Mouse (Mus musculus): ENCODE results near the gene Plekha6. TPM values are rescaled to one million over a fixed set of nuclear protein-coding genes. Genes with fewer than 3 reads are reported as not detected.

Plekha6 gene
- total and polyA plus RNA-seq, 3 experiments: 11.8 to 28.5 TPM; not detected in 1

DNA sequence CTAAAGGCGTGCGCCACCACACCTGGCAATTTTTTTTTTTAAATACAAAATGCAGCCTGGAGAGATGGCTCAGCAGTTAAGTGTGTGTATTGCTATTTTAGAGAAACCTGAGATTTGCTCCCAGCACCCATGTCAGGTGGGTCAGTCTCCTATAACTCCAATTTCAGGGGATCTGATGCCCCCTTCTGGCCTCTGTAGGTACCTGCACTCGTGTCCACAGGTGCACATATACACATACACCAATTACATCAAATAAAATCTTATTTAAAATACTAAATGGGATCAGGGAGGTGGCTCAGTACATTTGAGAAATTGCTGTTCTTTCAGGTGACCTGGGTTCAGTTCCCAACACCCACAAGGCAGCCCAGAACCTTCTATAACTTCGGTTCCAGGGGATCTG lies 47.9 kb upstream of the Plekha6 start:
- Histone ChIP-seq H3K79me2 (ENCODE audit: control insufficient read depth, insufficient read depth, low read length, poor library complexity) (no peaks in the 10 kb centered on the region), H3K27ac (ENCODE audit: control insufficient read depth, low read depth, low read length) (no peak overlapping the region), H3K4me3 (ENCODE audit: control insufficient read depth in 1 of 2, insufficient read depth in 1 of 2, low read depth in 2 of 2, low read length in 2 of 2) (no peak overlapping the region), H3K27me3 (ENCODE audit: control insufficient read depth in 1 of 2, insufficient read depth in 2 of 2, low read length in 2 of 2) (no peaks in the 10 kb centered on the region), H3K9ac (ENCODE audit: control insufficient read depth, low read depth, low read length, poor library complexity, severe bottlenecking) (no peak overlapping the region), H3K36me3 (ENCODE audit: control insufficient read depth in 1 of 2, insufficient read depth in 2 of 2, low read length in 2 of 2) (peaks cover 0 to 25% of the 10 kb centered on the region in 2 experiments; a peak in 2 of 4 replicates), H3K9me3 (replicated peaks; ENCODE audit: insufficient read depth, low read length) (no peaks in the 10 kb centered on the region), H3K4me1 (ENCODE audit: control insufficient read depth in 1 of 2, insufficient read depth in 2 of 2, low read length in 2 of 2) (peaks cover 17 to 23% of the 10 kb centered on the region in 2 experiments)
- TF ChIP-seq CTCF (IDR thresholded peaks at IDR 0.05 in 2 of 3, conservative IDR thresholded peaks at IDR 0.05 in 1 of 3; ENCODE audit: control insufficient read depth in 1 of 3, insufficient read depth in 1 of 3, low read depth in 2 of 3, low read length in 3 of 3, poor library complexity in 1 of 3, severe bottlenecking in 1 of 3) (peak in 2 of 3 experiments; percentile 21 to 28; a peak in 3 of 6 replicates), TBP (IDR thresholded peaks at IDR 0.05; ENCODE audit: low read depth, low read length) (no peak), RAD21 (IDR thresholded peaks at IDR 0.05; ENCODE audit: low read depth, low read length) (peak; percentile 1; the same call in 1 of the 2 replicates)
- DNase-seq (ENCODE audit: low read depth, low spot score): no peak

DNA sequence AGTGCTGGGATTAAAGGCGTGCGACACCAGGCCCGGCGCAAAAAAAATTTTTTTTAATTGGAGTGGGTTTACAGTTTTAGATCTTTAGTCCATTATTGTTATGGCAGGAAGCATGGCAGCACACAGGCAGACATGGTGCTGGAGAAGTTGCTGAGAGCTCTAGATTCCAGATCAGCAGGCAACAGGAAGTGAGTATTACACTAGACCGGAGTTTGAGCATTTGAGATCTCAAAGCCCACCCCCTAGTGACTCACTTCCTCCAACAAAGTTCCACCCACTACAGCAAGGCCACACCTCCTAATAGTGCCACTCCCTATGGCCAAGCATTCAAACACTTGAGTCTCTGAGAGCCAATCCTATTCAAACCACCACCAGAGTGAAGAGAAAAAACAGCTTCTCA lies 45.9 kb upstream of the Plekha6 start:
- Histone ChIP-seq H3K27ac (ENCODE audit: control insufficient read depth, low read depth, low read length) (peak overlapping the region; percentile 84), H3K79me2 (ENCODE audit: control insufficient read depth, insufficient read depth, low read length, poor library complexity) (no peaks in the 10 kb centered on the region), H3K36me3 (ENCODE audit: control insufficient read depth in 1 of 2, insufficient read depth in 2 of 2, low read length in 2 of 2) (peaks cover 0 to 25% of the 10 kb centered on the region in 2 experiments; a peak in 2 of 4 replicates), H3K4me1 (ENCODE audit: control insufficient read depth in 1 of 2, insufficient read depth in 2 of 2, low read length in 2 of 2) (peaks cover 17 to 23% of the 10 kb centered on the region in 2 experiments), H3K27me3 (ENCODE audit: control insufficient read depth in 1 of 2, insufficient read depth in 2 of 2, low read length in 2 of 2) (no peaks in the 10 kb centered on the region), H3K4me3 (ENCODE audit: control insufficient read depth in 1 of 2, insufficient read depth in 1 of 2, low read depth in 2 of 2, low read length in 2 of 2) (peak overlapping the region in 1 of 2 experiments; percentile 18; a peak in 2 of 4 replicates), H3K9ac (ENCODE audit: control insufficient read depth, low read depth, low read length, poor library complexity, severe bottlenecking) (peak overlapping the region; percentile 20; the same call in 1 of the 2 replicates), H3K9me3 (replicated peaks; ENCODE audit: insufficient read depth, low read length) (no peaks in the 10 kb centered on the region)
- DNase-seq (ENCODE audit: low read depth, low spot score): peak; percentile 95
- peak; percentile 63; the same call in 1 of the 2 replicates for TF ChIP-seq ELF1 (IDR thresholded peaks at IDR 0.05; ENCODE audit: low read depth, low read length)
- TF ChIP-seq POLR2A (IDR thresholded peaks at IDR 0.05; ENCODE audit: control insufficient read depth in 1 of 2, insufficient read depth in 1 of 2, low read depth in 1 of 2, low read length in 2 of 2, poor library complexity in 1 of 2): peak in 1 of 2 experiments; percentile 65; a peak in 2 of 4 replicates
- TF ChIP-seq POLR2AphosphoS5 (IDR thresholded peaks at IDR 0.05; ENCODE audit: borderline replicate concordance, low read depth, low read length): no peak
- TF ChIP-seq KAT2A (conservative IDR thresholded peaks at IDR 0.05; ENCODE audit: low read depth, low read length): no peak
- peak; percentile 41; the same call in 1 of the 2 replicates for TF ChIP-seq ETS1 (IDR thresholded peaks at IDR 0.05; ENCODE audit: low read depth, low read length)
- no peak for TF ChIP-seq RAD21 (IDR thresholded peaks at IDR 0.05; ENCODE audit: low read depth, low read length)
- peak; percentile 59; the same call in 1 of the 2 replicates for TF ChIP-seq HCFC1 (IDR thresholded peaks at IDR 0.05; ENCODE audit: low read depth, low read length)
- no peak for TF ChIP-seq MEF2A (IDR thresholded peaks at IDR 0.05; ENCODE audit: extremely low read depth, insufficient replicate concordance, low read depth, low read length, poor library complexity, severe bottlenecking)
- 0 out of 2 replicates have a peak, but pooled peaks have one; percentile 28 for TF ChIP-seq RCOR1 (IDR thresholded peaks at IDR 0.05; ENCODE audit: low read depth, low read length)
- TF ChIP-seq NELFE (IDR thresholded peaks at IDR 0.05; ENCODE audit: low read depth, low read length): peak; percentile 57
- TF ChIP-seq TBP (IDR thresholded peaks at IDR 0.05; ENCODE audit: low read depth, low read length): peak; percentile 78
- 0 out of 4 replicates have a peak, but pooled peaks of 1 of the 2 experiments have one; percentile 11 for TF ChIP-seq EP300 (IDR thresholded peaks at IDR 0.05; ENCODE audit: low read depth in 1 of 2, low read length in 2 of 2)
- TF ChIP-seq POLR2AphosphoS2 (IDR thresholded peaks at IDR 0.05; ENCODE audit: low read length): 0 out of 2 replicates have a peak, but pooled peaks have one; percentile 51
- no peak for TF ChIP-seq GABPA (IDR thresholded peaks at IDR 0.05; ENCODE audit: low read depth, low read length)
- TF ChIP-seq MYC (IDR thresholded peaks at IDR 0.05; ENCODE audit: low read depth, low read length): peak; percentile 62; the same call in 1 of the 2 replicates
- TF ChIP-seq TCF12 (IDR thresholded peaks at IDR 0.05; ENCODE audit: low read depth, low read length): 0 out of 2 replicates have a peak, but pooled peaks have one; percentile 13
- TF ChIP-seq ZKSCAN1 (IDR thresholded peaks at IDR 0.05; ENCODE audit: low read depth, low read length): no peak
- TF ChIP-seq NRF1 (IDR thresholded peaks at IDR 0.05; ENCODE audit: insufficient read depth, low read depth, low read length, poor library complexity, severe bottlenecking): 0 out of 2 replicates have a peak, but pooled peaks have one; percentile 9

Data from MEL (cell line).